Mouse (Mus musculus): ENCODE data around the gene Plcb1.

DNA sequence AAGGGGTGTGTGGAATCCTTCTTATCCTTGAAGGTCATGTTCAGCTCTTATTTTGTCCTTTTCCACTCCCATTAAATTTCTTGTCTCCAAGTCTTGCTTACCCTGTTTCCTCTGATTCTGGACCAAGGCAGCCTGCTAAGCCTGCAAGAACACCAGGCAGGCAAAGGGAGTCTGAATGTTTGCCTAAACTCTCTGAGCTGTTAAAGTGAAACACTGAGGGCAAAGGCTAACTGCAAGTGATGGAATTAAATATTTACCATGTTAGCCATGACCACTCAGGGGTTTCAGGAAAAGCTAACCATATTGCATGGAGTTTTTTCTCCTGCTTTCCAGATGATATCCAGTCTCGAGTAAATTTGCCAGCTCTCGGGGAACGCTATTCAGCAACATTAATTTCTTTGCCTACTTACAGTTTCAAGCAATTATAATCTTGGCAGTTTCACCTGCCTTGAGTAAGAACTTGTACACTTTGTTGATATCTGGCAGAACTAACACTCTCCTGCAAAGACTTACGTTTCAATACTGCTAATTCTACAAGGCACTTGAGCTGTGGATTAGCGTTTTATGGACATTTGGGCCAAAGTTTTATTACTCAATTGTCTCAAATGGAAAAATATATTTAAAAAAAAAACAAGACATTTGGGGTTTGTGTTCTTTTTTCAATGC is 146.0 kb downstream of the Plcb1 start:
- TF ChIP-seq TAL1 (IDR thresholded peaks at IDR 0.05; ENCODE audit: low read length) (no peak), GATA1 (IDR thresholded peaks at IDR 0.05; ENCODE audit: low read length) (no peak)
